Mouse (Mus musculus) stomach, postnatal 0 days (tissue): ENCODE measurements around the gene Uts2r. TPM values are rescaled to one million over a fixed set of nuclear protein-coding genes. Genes with fewer than 3 reads are reported as not detected.

Experiments
- ATAC-seq: fragments of 200-750 bp; cut with Nextera tagmentation; 2 replicates; pipeline ENCODE4 v1.8.0; 2017; ENCODE audit not compliant: low FRiP score, low TSS enrichment
- DNase-seq: peaks from one replicate; pipeline ENCODE4 v3.0.0-alpha.2; 2016; ENCODE audit warnings: low spot score
- H3K27ac ChIP-seq: fragments of 300-500 bp; sonication (generic); replicated peaks from 2 replicates; pipeline ENCODE4 v1.5.1; 2014; ENCODE audit warnings: mild to moderate bottlenecking, control low read depth
- H3K27me3 ChIP-seq: fragments of 300-500 bp; sonication (generic); 2 replicates; pipeline ENCODE4 v1.6.1; 2014; ENCODE audit warnings: low read length; ENCODE audit not compliant: control insufficient read depth, insufficient read depth
- H3K36me3 ChIP-seq: fragments of 300-500 bp; sonication (generic); 2 replicates; pipeline ENCODE4 v1.6.1; 2014; ENCODE audit warnings: low read length, mixed read lengths; ENCODE audit not compliant: control insufficient read depth, insufficient read depth
- H3K4me1 ChIP-seq: fragments of 300-500 bp; sonication (generic); replicated peaks from 2 replicates; pipeline ENCODE4 v1.6.1; 2014; ENCODE audit warnings: antibody characterized with exemption; ENCODE audit not compliant: control insufficient read depth, insufficient read depth
- H3K4me2 ChIP-seq: fragments of 300-500 bp; sonication (generic); replicated peaks from 2 replicates; pipeline ENCODE4 v1.6.1; 2014; ENCODE audit warnings: low read depth, mild to moderate bottlenecking, control low read depth, moderate library complexity
- H3K4me3 ChIP-seq: fragments of 300-500 bp; sonication (generic); 2 replicates; pipeline ENCODE4 v1.5.1; 2014; ENCODE audit warnings: low read depth, low read length, control low read depth
- H3K9ac ChIP-seq: fragments of 300-500 bp; sonication (generic); 2 replicates; pipeline ENCODE4 v1.6.1; 2014; ENCODE audit warnings: mild to moderate bottlenecking, low read length, control low read depth, mixed read lengths
- H3K9me3 ChIP-seq: fragments of 300-500 bp; sonication (generic); 2 replicates; pipeline ENCODE4 v1.6.1; 2016; ENCODE audit warnings: low read length; ENCODE audit not compliant: control insufficient read depth
- CTCF ChIP-seq: IDR thresholded peaks from 2 replicates; pipeline ENCODE4 v1.5.1; 2016; ENCODE audit warnings: antibody characterized with exemption, low read depth, mild to moderate bottlenecking, moderate library complexity
- EP300 ChIP-seq: optimal IDR thresholded peaks from 2 replicates; pipeline ENCODE3; 2016; ENCODE audit warnings: antibody characterized with exemption
- WGBS: fragments of 180-500 bp; shearing (Covaris S2); extraction: QIAGEN DNeasy Blood & Tissue Kit; methylation state at CpG from one replicate; pipeline ENCODE4 v1.1.7; 2014; 5-methylcytosine and 5-hydroxymethylcytosine counted together
- polyA plus RNA-seq: library from polyadenylated mRNA; unstranded; fragments of >200 nt; fragmentation: Nextera tagmentation; extraction: Ambion mirVana; gene quantifications from 2 replicates; pipeline ENCODE4 v1.2.1, GENCODE M21; 2015

Gene Uts2r
- polyA plus RNA-seq, 1 experiment from 2014 or later: not detected

GRCm38 (mm10) chr11:121199851-121200250 is 39.8 kb downstream of the Uts2r start:
- H3K36me3 ChIP-seq: no peaks in the 10 kb centered on the region
- no peaks in the 10 kb centered on the region for H3K27me3 ChIP-seq
- H3K4me3 ChIP-seq: no peak overlapping the region
- H3K4me2 ChIP-seq: no peak overlapping the region
- 74% methylated on average over 4 of the region's 4 CpGs for WGBS
- no peaks in the 10 kb centered on the region for H3K4me1 ChIP-seq
- no peak for ATAC-seq
- H3K9ac ChIP-seq: no peak overlapping the region
- H3K27ac ChIP-seq: no peak overlapping the region
- H3K9me3 ChIP-seq: no peaks in the 10 kb centered on the region
- DNase-seq: no peak
- TF ChIP-seq CTCF (no peak), EP300 (no peak)

- H3K27ac ChIP-seq: no peak overlapping the region
- WGBS: 94% methylated on average over 6 of the region's 6 CpGs
- H3K9me3 ChIP-seq: no peaks in the 10 kb centered on the region
- H3K36me3 ChIP-seq: no peaks in the 10 kb centered on the region
- H3K4me2 ChIP-seq: no peak overlapping the region
- TF ChIP-seq EP300: no peak
- TF ChIP-seq CTCF: no peak
- no peak overlapping the region for H3K4me3 ChIP-seq
- H3K4me1 ChIP-seq: no peaks in the 10 kb centered on the region
- no peaks in the 10 kb centered on the region for H3K27me3 ChIP-seq
- no peak for DNase-seq
- ATAC-seq: no peak
- no peak overlapping the region for H3K9ac ChIP-seq
Measured at GRCm38 (mm10) chr11:121200781-121201180, 40.7 kb downstream of the Uts2r start.

GRCm38 (mm10) chr11:121201436-121202198 is 41.5 kb downstream of the Uts2r start:
- H3K27me3 ChIP-seq: no peaks in the 10 kb centered on the region
- H3K4me1 ChIP-seq: no peaks in the 10 kb centered on the region
- H3K36me3 ChIP-seq: no peaks in the 10 kb centered on the region
- DNase-seq: peak; percentile 57
- 33% methylated on average over 11 of the region's 11 CpGs for WGBS
- H3K4me3 ChIP-seq: no peak overlapping the region
- no peak for ATAC-seq
- H3K27ac ChIP-seq: no peak overlapping the region
- TF ChIP-seq EP300: no peak
- peak; percentile 80 for TF ChIP-seq CTCF
- H3K4me2 ChIP-seq: no peak overlapping the region
- H3K9ac ChIP-seq: no peak overlapping the region
- no peaks in the 10 kb centered on the region for H3K9me3 ChIP-seq

GRCm38 (mm10) chr11:121203859-121204160 is 43.7 kb downstream of the Uts2r start:
- 0% methylated on average over 5 of the region's 5 CpGs for WGBS
- no peak for ATAC-seq
- H3K4me2 ChIP-seq: peak overlapping the region; percentile 68

GRCm38 (mm10) chr11:121204161-121205006 is 44.3 kb downstream of the Uts2r start, which contains the start of the genes Hexdc and Ogfod3:
TSS of gene Hexdc (plus strand) at chr11:121204433.
TSS of gene Ogfod3 (minus strand) at chr11:121204711.
- Histone ChIP-seq H3K4me2 (peak within 1 kb of the TSS; percentile 68), H3K4me1 (no peaks in the 10 kb centered on the region), H3K9ac (peak within 1 kb of the TSS; percentile 70), H3K27ac (peak within 1 kb of the TSS; percentile 78), H3K9me3 (no peaks in the 10 kb centered on the region), H3K4me3 (peak within 1 kb of the TSS; percentile 74), H3K27me3 (no peaks in the 10 kb centered on the region), H3K36me3 (no peaks in the 10 kb centered on the region; the same call in 1 of the 2 replicates)
- ATAC-seq: peak; percentile 98
- TF ChIP-seq EP300 (no peak), CTCF (no peak)
- under 1% methylated on average over 67 of the region's 70 CpGs for WGBS
- DNase-seq: peak; percentile 99

More at GRCm38 (mm10) chr11:121203859-121204160, 43.7 kb downstream of the Uts2r start:
- H3K9me3 ChIP-seq: no peaks in the 10 kb centered on the region
- H3K27me3 ChIP-seq: no peaks in the 10 kb centered on the region
- TF ChIP-seq CTCF (no peak), EP300 (no peak)
- H3K4me3 ChIP-seq: peak overlapping the region; percentile 74
- no peak overlapping the region for H3K27ac ChIP-seq
- no peak overlapping the region for H3K9ac ChIP-seq
- no peak for DNase-seq
- no peaks in the 10 kb centered on the region for H3K4me1 ChIP-seq
- no peaks in the 10 kb centered on the region; the same call in 1 of the 2 replicates for H3K36me3 ChIP-seq

Other genes with a start within 250 kb of the Uts2r start
- gene Ccdc57, start 227.4 kb upstream of the Uts2r start, polyA plus RNA-seq: 1.1 and 1.4 TPM in 2 replicates
- 7.2 and 10.0 TPM in 2 replicates for gene Slc16a3, start 211.8 kb upstream of the Uts2r start, polyA plus RNA-seq
- 60.7 and 63.8 TPM in 2 replicates for gene Csnk1d, start 168.9 kb upstream of the Uts2r start, polyA plus RNA-seq
- gene Cd7, start 120.9 kb upstream of the Uts2r start, polyA plus RNA-seq: 0.31 and 0.51 TPM in 2 replicates
- 113 and 133 TPM in 2 replicates for gene Sectm1b, start 96.7 kb upstream of the Uts2r start, polyA plus RNA-seq
- 11.8 and 13.2 TPM in 2 replicates for gene Sectm1a, start 79.1 kb upstream of the Uts2r start, polyA plus RNA-seq
- 0.25 and 0.29 TPM in 2 replicates for gene Tex19.2, start 41.6 kb upstream of the Uts2r start, polyA plus RNA-seq
- 0.34 and 0.48 TPM in 2 replicates for gene Tex19.1, start 14.1 kb upstream of the Uts2r start, polyA plus RNA-seq
- gene Hexdc, start 44.2 kb downstream of the Uts2r start, polyA plus RNA-seq: 5.7 and 6.4 TPM in 2 replicates
- 22.2 and 23.3 TPM in 2 replicates for gene Ogfod3, start 44.4 kb downstream of the Uts2r start, polyA plus RNA-seq
- gene Cybc1, start 69.1 kb downstream of the Uts2r start, polyA plus RNA-seq: 26.9 and 27.4 TPM in 2 replicates
- 19.3 and 19.8 TPM in 2 replicates for gene Narf, start 77.0 kb downstream of the Uts2r start, polyA plus RNA-seq
- 3.4 and 5.3 TPM in 2 replicates for gene Foxk2, start 99.7 kb downstream of the Uts2r start, polyA plus RNA-seq
- 48.7 and 53.2 TPM in 2 replicates for gene Wdr45b, start 194.2 kb downstream of the Uts2r start, polyA plus RNA-seq
- 5.5 and 6.1 TPM in 2 replicates for gene Rab40b, start 228.0 kb downstream of the Uts2r start, polyA plus RNA-seq